Mouse (Mus musculus) embryonic facial prominence, embryonic 10.5 days (tissue): ENCODE data around the gene Hecw2. TPM values are rescaled to one million over a fixed set of nuclear protein-coding genes. Genes with fewer than 3 reads are reported as not detected.
A peak's percentile ranks its signal among the peaks of the same experiment; 100 is the strongest.

Experiments used
- DNase-seq: peaks from one replicate; pipeline ENCODE4 v3.0.0-alpha.2; 2017; ENCODE audit warnings: low spot score
- H3K27ac ChIP-seq: fragments of 300-500 bp; sonication (generic); replicated peaks from 2 replicates; pipeline ENCODE4 v1.5.1; 2016; ENCODE audit warnings: mild to moderate bottlenecking
- H3K27me3 ChIP-seq: fragments of 300-500 bp; sonication (generic); replicated peaks from 2 replicates; pipeline ENCODE4 v1.6.1; 2016; ENCODE audit warnings: low read depth, mild to moderate bottlenecking; ENCODE audit not compliant: poor library complexity, severe bottlenecking
- H3K36me3 ChIP-seq: fragments of 300-500 bp; sonication (generic); replicated peaks from 2 replicates; pipeline ENCODE4 v1.6.1; 2016; ENCODE audit warnings: mild to moderate bottlenecking, moderate library complexity
- H3K4me1 ChIP-seq: fragments of 300-500 bp; sonication (generic); 2 replicates; pipeline ENCODE4 v1.6.1; 2016
- H3K4me3 ChIP-seq: fragments of 300-500 bp; sonication (generic); 2 replicates; pipeline ENCODE4 v1.5.1; 2016; ENCODE audit warnings: mild to moderate bottlenecking, moderate library complexity
- H3K9me3 ChIP-seq: fragments of 300-500 bp; sonication (generic); 2 replicates; pipeline ENCODE4 v1.6.1; 2016; ENCODE audit warnings: mild to moderate bottlenecking
- WGBS: fragments of 180-500 bp; shearing (Covaris S2); methylation state at CpG from one replicate; pipeline ENCODE4 v1.1.7; 2016; 5-methylcytosine and 5-hydroxymethylcytosine counted together
- polyA plus RNA-seq: library from polyadenylated mRNA; unstranded; fragments of >200 nt; fragmentation: Nextera tagmentation; extraction: Ambion mirVana; gene quantifications from 2 replicates; pipeline ENCODE4 v1.2.1, GENCODE M21; 2016

Hecw2 gene
- 3.9 and 4.0 TPM in 2 replicates for polyA plus RNA-seq

- peaks cover 8% of the 10 kb centered on the region for H3K4me1 ChIP-seq
- H3K27me3 ChIP-seq, result peaks cover 36% of the 10 kb centered on the region
- peak within 1 kb of the TSS; percentile 89 for H3K27ac ChIP-seq
- H3K9me3 ChIP-seq, result no peaks in the 10 kb centered on the region
- peak within 1 kb of the TSS; percentile 84 for H3K4me3 ChIP-seq
- peak; percentile 77 for DNase-seq
- WGBS, result under 1% methylated on average over 38 of the region's 38 CpGs
- no peaks in the 10 kb centered on the region for H3K36me3 ChIP-seq
Measured at GRCm38 (mm10) chr1:54194954-54195305, at the start of gene Hecw2. TSS of gene Hecw2 (minus strand) at chr1:54195168.

GRCm38 (mm10) chr1:54242722-54243121 lies 47.8 kb upstream of the Hecw2 start:
- DNase-seq, result no peak
- 92% methylated on average over 4 of the region's 4 CpGs for WGBS
- Histone ChIP-seq H3K9me3 (no peaks in the 10 kb centered on the region), H3K4me1 (no peaks in the 10 kb centered on the region), H3K27ac (no peak overlapping the region), H3K4me3 (no peak overlapping the region), H3K27me3 (no peaks in the 10 kb centered on the region), H3K36me3 (no peaks in the 10 kb centered on the region)

DNA sequence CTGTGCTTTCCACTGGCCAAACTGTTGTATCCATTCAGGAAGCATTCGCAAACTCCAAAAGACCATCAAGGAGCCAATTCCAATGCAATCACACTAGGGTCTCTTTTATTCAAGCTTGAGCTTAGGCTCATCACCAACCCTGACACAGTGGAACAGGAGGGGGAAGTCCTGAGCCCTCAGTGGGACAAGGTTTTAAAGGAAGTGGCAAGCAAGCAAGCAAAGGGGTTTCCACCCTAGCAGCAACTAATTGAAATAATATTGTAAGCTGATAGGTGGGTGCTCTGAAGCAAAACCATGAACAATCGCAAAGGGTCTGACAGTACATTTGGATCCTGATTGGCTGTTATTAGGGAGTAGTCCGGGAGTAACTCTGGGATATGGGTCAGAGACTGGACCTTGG lies 25.3 kb upstream of the Hecw2 start:
- 94% methylated on average over 3 of the region's 3 CpGs for WGBS

DNA sequence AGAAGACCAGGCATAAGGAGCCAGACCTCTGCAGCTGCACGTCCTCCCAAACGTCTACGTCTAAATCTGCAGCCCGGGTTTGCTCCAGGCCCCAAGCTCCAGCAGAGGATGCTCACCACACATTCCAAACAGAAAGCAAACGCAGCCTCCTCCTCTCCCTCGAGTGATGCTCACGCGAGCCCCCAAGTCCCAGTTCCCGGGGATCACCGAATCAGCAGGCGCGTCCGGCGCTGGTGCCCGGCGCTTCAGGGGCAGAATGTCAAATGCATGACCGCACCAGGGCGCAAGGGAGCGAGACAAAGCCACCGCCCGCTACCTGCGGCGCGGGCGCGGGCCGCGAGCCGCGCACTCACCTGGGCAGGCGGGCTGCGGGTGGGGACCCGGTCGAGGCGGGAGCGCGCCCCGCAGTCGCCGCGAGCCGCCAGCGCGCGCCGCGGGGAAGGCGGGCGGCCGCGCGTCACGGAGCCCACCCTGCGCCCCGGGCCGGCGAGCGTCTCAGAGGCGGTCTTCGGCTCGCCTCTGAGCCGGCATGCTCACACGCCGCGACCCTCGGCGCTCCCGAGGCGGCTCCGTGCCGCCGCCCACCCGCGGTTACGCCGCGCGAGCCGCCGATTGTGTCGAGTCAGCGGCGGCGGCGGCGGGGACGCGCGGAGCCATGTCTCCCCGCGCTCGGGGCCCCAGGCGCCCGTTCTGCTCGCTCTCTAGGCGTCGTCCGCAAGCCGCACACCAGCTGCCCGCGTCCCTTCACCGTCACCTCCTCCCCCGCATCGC lies 600 bp downstream of the Hecw2 start:
- Histone ChIP-seq H3K9me3 (no peaks in the 10 kb centered on the region), H3K4me1 (peaks cover 8% of the 10 kb centered on the region), H3K36me3 (no peaks in the 10 kb centered on the region), H3K4me3 (peak overlapping the region; percentile 84), H3K27me3 (peaks cover 36% of the 10 kb centered on the region), H3K27ac (peak overlapping the region; percentile 89)
- under 1% methylated on average over 103 of the region's 104 CpGs for WGBS
- peak; percentile 80 for DNase-seq

More for the DNA sequence above, 25.3 kb upstream of the Hecw2 start:
- no peaks in the 10 kb centered on the region for H3K9me3 ChIP-seq
- H3K4me1 ChIP-seq, result no peaks in the 10 kb centered on the region
- no peak for DNase-seq
- no peak overlapping the region for H3K4me3 ChIP-seq
- no peaks in the 10 kb centered on the region for H3K27me3 ChIP-seq
- H3K27ac ChIP-seq, result no peak overlapping the region
- no peaks in the 10 kb centered on the region for H3K36me3 ChIP-seq

- 35% methylated on average over 7 of the region's 7 CpGs for WGBS
- H3K36me3 ChIP-seq, result no peaks in the 10 kb centered on the region
- H3K9me3 ChIP-seq, result no peaks in the 10 kb centered on the region
- H3K4me1 ChIP-seq, result peaks cover 8% of the 10 kb centered on the region
- H3K27ac ChIP-seq, result no peak overlapping the region
- peak overlapping the region; percentile 84 for H3K4me3 ChIP-seq
- H3K27me3 ChIP-seq, result peaks cover 36% of the 10 kb centered on the region
- no peak for DNase-seq
Measured at GRCm38 (mm10) chr1:54193191-54193770, 1.7 kb downstream of the Hecw2 start.

GRCm38 (mm10) chr1:54187579-54187978 lies 7.4 kb downstream of the Hecw2 start:
- no peak for DNase-seq
- no peak overlapping the region for H3K4me3 ChIP-seq
- no peaks in the 10 kb centered on the region for H3K36me3 ChIP-seq
- no peak overlapping the region for H3K27ac ChIP-seq
- no peaks in the 10 kb centered on the region for H3K9me3 ChIP-seq
- no peaks in the 10 kb centered on the region for H3K4me1 ChIP-seq
- WGBS, result 90% methylated on average over 4 of the region's 4 CpGs
- H3K27me3 ChIP-seq, result peaks cover 7% of the 10 kb centered on the region

DNA sequence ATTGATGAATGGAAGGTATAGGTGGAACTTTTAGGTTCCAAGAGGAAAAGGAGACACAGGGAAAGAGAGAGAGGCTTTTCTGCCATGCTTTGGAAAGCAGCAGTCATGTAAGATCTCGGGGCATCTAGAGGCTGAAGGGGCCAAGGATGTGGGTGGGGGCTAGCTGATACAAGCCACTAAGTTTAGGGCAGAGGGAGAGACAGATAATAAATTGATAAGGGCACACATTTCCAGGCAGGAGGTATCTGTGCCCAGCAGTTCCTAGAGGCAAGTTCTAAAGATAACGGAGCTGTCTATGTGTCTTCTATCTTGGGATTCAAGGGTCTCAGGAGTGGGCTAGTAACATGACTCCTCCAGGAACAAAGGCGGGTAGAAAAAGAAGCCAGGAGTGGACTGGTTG lies 8.6 kb downstream of the Hecw2 start:
- WGBS, result 58% methylated on average over 3 of the region's 3 CpGs
- Histone ChIP-seq H3K36me3 (no peaks in the 10 kb centered on the region), H3K4me1 (no peaks in the 10 kb centered on the region), H3K27me3 (no peaks in the 10 kb centered on the region), H3K9me3 (no peaks in the 10 kb centered on the region), H3K4me3 (no peak overlapping the region), H3K27ac (no peak overlapping the region)
- DNase-seq, result no peak

GRCm38 (mm10) chr1:54180663-54181062 lies 14.3 kb downstream of the Hecw2 start:
- 70% methylated on average over 1 of the region's 2 CpGs for WGBS
- no peaks in the 10 kb centered on the region for H3K36me3 ChIP-seq
- no peaks in the 10 kb centered on the region for H3K4me1 ChIP-seq
- no peak overlapping the region for H3K4me3 ChIP-seq
- no peak overlapping the region for H3K27ac ChIP-seq
- H3K27me3 ChIP-seq, result no peaks in the 10 kb centered on the region
- no peak for DNase-seq
- no peaks in the 10 kb centered on the region for H3K9me3 ChIP-seq

DNA sequence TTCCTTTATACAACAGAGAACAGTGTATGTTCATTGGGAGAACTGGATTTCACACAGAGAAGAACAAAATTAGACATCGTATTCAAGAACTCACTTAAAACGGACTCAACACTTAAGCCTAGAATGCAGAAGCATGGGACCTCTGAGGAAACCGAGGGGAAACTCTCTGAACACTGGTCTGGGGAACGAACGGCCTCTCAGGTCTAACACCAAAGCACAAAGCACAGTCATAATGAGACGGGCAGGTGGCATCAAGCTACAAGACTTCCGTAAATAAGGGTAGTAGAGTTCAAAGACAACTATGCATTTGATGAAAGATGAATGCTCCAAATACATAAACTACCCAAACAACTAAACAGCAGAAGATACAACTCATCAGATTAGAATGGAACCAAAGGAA lies 15.8 kb downstream of the Hecw2 start:
- no peak overlapping the region for H3K27ac ChIP-seq
- WGBS, result 91% methylated on average over 7 of the region's 7 CpGs
- H3K9me3 ChIP-seq, result no peaks in the 10 kb centered on the region
- no peaks in the 10 kb centered on the region for H3K27me3 ChIP-seq
- no peaks in the 10 kb centered on the region for H3K36me3 ChIP-seq
- no peaks in the 10 kb centered on the region for H3K4me1 ChIP-seq
- no peak overlapping the region for H3K4me3 ChIP-seq
- no peak for DNase-seq

DNA sequence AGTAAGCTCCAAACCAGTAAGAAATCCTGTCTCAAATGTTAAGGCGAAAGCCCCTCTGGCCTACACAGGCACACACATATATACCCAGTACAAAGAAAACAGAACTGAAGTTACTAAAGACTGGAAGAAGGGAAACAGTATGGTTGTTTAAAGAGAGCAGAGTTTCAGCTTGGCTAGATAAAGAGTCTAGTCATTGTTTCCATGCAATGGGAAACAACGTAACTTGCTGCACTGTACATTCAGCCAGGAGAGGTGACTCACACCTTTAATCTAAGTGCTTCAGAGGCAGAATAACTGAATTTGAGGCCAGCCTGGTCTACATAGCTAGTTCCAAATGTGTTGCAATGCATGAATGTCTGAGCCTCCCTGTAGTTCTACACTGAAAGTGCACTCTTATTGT lies 18.4 kb downstream of the Hecw2 start:
- Histone ChIP-seq H3K27me3 (no peaks in the 10 kb centered on the region), H3K4me1 (no peaks in the 10 kb centered on the region), H3K36me3 (no peaks in the 10 kb centered on the region), H3K27ac (no peak overlapping the region), H3K9me3 (no peaks in the 10 kb centered on the region), H3K4me3 (no peak overlapping the region)
- DNase-seq, result no peak
- 92% methylated on average over 2 of the region's 2 CpGs for WGBS

- Histone ChIP-seq H3K27me3 (no peaks in the 10 kb centered on the region), H3K4me1 (no peaks in the 10 kb centered on the region), H3K9me3 (no peaks in the 10 kb centered on the region), H3K4me3 (no peak overlapping the region), H3K27ac (no peak overlapping the region), H3K36me3 (no peaks in the 10 kb centered on the region)
- no peak for DNase-seq
- WGBS, result 87% methylated on average over 3 of the region's 3 CpGs
Measured at GRCm38 (mm10) chr1:54168014-54168413, 27.0 kb downstream of the Hecw2 start.

DNA sequence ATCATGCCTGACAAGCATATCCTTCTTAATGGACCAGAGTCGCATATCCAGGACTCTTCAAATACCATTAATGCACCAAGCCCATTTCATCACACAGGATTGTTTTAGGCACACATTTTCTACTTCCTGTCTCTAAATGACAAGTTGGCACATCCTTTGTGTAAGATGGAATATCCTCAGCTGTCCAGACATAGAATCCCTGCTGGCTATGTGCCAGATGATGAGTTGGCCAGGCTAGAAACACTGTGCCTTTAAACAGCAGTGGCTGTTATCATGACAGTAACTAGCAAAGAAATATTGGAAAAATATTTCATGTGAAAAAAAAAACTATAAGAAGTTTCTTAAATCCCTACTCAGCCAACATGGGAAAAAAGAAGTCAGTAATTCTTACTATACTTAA lies 35.4 kb downstream of the Hecw2 start:
- no peaks in the 10 kb centered on the region for H3K4me1 ChIP-seq
- WGBS, result 83% methylated on average over 1 of the region's 1 CpGs
- no peak for DNase-seq
- H3K9me3 ChIP-seq, result no peaks in the 10 kb centered on the region
- H3K36me3 ChIP-seq, result no peaks in the 10 kb centered on the region
- H3K27me3 ChIP-seq, result no peaks in the 10 kb centered on the region
- H3K27ac ChIP-seq, result no peak overlapping the region
- no peak overlapping the region for H3K4me3 ChIP-seq

DNA sequence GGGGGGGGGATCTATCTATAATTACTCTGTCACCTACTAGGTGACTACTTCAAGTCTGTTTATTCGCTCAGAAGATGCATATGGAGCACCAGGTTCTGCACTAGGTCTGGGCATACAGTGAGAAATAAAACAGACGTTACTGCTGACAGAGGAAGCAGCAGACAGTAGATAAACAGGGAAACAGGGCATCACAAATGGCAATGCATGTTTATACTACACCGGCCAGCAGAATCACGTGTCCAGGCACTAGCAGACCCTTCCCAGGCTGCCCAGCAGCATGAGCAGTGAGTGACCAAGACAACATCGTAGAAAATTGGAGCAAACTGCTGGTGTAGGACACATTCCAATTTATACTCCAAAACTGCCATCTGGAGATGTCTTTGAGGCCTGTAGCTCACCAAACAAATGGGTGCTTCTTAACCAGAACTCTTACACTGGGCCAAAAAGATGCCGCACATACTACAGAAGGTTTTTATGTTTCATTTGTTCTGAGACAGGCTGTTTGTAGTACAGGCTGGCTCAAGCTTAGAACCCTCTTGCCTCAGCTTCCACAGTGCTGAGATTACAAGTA lies 41.7 kb downstream of the Hecw2 start:
- Histone ChIP-seq H3K9me3 (no peaks in the 10 kb centered on the region), H3K27me3 (no peaks in the 10 kb centered on the region), H3K4me3 (no peak overlapping the region), H3K36me3 (no peaks in the 10 kb centered on the region), H3K27ac (no peak overlapping the region), H3K4me1 (no peaks in the 10 kb centered on the region)
- 90% methylated on average over 6 of the region's 6 CpGs for WGBS
- no peak for DNase-seq
